Mouse (Mus musculus) liver, postnatal 0 days (tissue): ENCODE data around the gene Treml4.

Source experiments
- CTCF ChIP-seq: sonication (generic); IDR thresholded peaks from 2 replicates; pipeline ENCODE4 v1.5.1; 2016; ENCODE audit warnings: antibody characterized with exemption, low read depth
- EP300 ChIP-seq: IDR thresholded peaks from 2 replicates; pipeline ENCODE4 v1.6.1; 2016; ENCODE audit warnings: antibody characterized with exemption, low read depth, mild to moderate bottlenecking

DNA sequence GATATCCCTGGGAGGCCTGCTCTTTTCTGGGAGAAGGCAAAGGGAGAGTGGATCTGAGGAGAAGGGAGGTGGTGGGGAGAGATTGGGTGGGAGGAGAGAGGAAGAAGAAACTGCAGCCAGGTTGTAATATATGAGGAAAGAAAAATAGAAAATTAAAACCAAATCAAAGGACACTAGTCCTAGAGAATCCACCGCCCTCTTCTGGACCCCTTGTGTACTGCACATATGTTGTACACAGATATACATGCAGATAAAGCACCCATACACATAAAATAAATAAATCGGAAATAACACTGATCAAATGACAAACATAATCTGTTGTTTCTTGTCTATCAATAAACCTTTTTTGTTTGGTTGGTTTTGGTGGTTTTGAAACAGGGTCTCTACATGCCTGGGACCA lies 23.2 kb downstream of the Treml4 start:
- TF ChIP-seq EP300 (no peak), CTCF (peak; percentile 60)
